Mouse (Mus musculus): ENCODE data around the gene Agbl2. TPM values are rescaled to one million over a fixed set of nuclear protein-coding genes. Genes with fewer than 3 reads are reported as not detected.
A peak's percentile ranks its signal among the peaks of the same experiment; 100 is the strongest.
"Not testable (repeated sequence)": the region's sequence is repeated elsewhere in the genome, so short reads cannot be mapped to it uniquely, and the experiment has no call there.

The Agbl2 gene
- total RNA-seq, 2 experiments from 2014 or later = 0.53 to 0.63 TPM

- no peak for DNase-seq (ENCODE audit: low spot score in 2 of 2)
These were observed 32.7 kb downstream of the Agbl2 start for GRCm38 (mm10) chr2:90815266-90815665.

- DNase-seq (ENCODE audit: low spot score in 2 of 2) = no peak
These were observed 33.6 kb downstream of the Agbl2 start for GRCm38 (mm10) chr2:90816144-90816543.

- DNase-seq (ENCODE audit: low spot score in 2 of 2) = peak; percentile 3 to 15
These were observed 36.2 kb downstream of the Agbl2 start for GRCm38 (mm10) chr2:90818710-90819109.

GRCm38 (mm10) chr2:90820894-90821293, 38.4 kb downstream of the Agbl2 start:
- no peak for DNase-seq (ENCODE audit: low spot score in 2 of 2)

GRCm38 (mm10) chr2:90822978-90823377, 40.5 kb downstream of the Agbl2 start:
- DNase-seq (ENCODE audit: low spot score in 2 of 2) = no peak

GRCm38 (mm10) chr2:90823781-90824180, 41.3 kb downstream of the Agbl2 start:
- DNase-seq (ENCODE audit: low spot score in 2 of 2) = peak; percentile 16 to 37

- DNase-seq (ENCODE audit: low spot score in 2 of 2) = not testable (repeated sequence)
These were observed 42.0 kb downstream of the Agbl2 start for GRCm38 (mm10) chr2:90824528-90824927.

- DNase-seq (ENCODE audit: low spot score in 2 of 2) = no peak
These were observed 43.1 kb downstream of the Agbl2 start for GRCm38 (mm10) chr2:90825515-90826172.

- no peak for DNase-seq (ENCODE audit: low spot score in 2 of 2)
These were observed 46.2 kb downstream of the Agbl2 start for GRCm38 (mm10) chr2:90828739-90829138.

- DNase-seq (ENCODE audit: low spot score in 2 of 2) = no peak
These were observed 51.0 kb downstream of the Agbl2 start for GRCm38 (mm10) chr2:90833502-90833901.

- DNase-seq (ENCODE audit: low spot score in 2 of 2) = no peak
These were observed 56.1 kb downstream of the Agbl2 start for GRCm38 (mm10) chr2:90838621-90839020.

- DNase-seq (ENCODE audit: low spot score in 2 of 2) = no peak
These were observed 61.1 kb downstream of the Agbl2 start for GRCm38 (mm10) chr2:90843666-90844065.

- DNase-seq (ENCODE audit: low spot score in 2 of 2) = no peak
These were observed 61.7 kb downstream of the Agbl2 start for GRCm38 (mm10) chr2:90844262-90844661.

GRCm38 (mm10) chr2:90845234-90845633, 62.7 kb downstream of the Agbl2 start:
- no peak for DNase-seq (ENCODE audit: low spot score in 2 of 2)

- no peak for DNase-seq (ENCODE audit: low spot score in 2 of 2)
These were observed 63.6 kb downstream of the Agbl2 start for GRCm38 (mm10) chr2:90846171-90846570.

- no peak for DNase-seq (ENCODE audit: low spot score in 2 of 2)
These were observed 64.0 kb downstream of the Agbl2 start for GRCm38 (mm10) chr2:90846597-90846954.

- DNase-seq (ENCODE audit: low spot score in 2 of 2) = peak; percentile 97 to 99
These were observed 64.6 kb downstream of the Agbl2 start, which contains the start of gene Mtch2 for GRCm38 (mm10) chr2:90846955-90847680. Mtch2 (plus strand) TSS chr2:90847155.

- DNase-seq (ENCODE audit: low spot score in 2 of 2) = no peak
These were observed 65.1 kb downstream of the Agbl2 start for GRCm38 (mm10) chr2:90847681-90848050.

GRCm38 (mm10) chr2:90848331-90848730, 65.8 kb downstream of the Agbl2 start:
- no peak for DNase-seq (ENCODE audit: low spot score in 2 of 2)

GRCm38 (mm10) chr2:90850401-90850800, 67.9 kb downstream of the Agbl2 start:
- no peak for DNase-seq (ENCODE audit: low spot score in 2 of 2)

GRCm38 (mm10) chr2:90861486-90861885, 79.0 kb downstream of the Agbl2 start:
- no peak for DNase-seq (ENCODE audit: low spot score in 2 of 2)

- no peak for DNase-seq (ENCODE audit: low spot score in 2 of 2)
These were observed 81.7 kb downstream of the Agbl2 start for GRCm38 (mm10) chr2:90864184-90864583.

GRCm38 (mm10) chr2:90866524-90866923, 84.0 kb downstream of the Agbl2 start:
- peak; percentile 92 to 95 for DNase-seq (ENCODE audit: low spot score in 2 of 2)

All from left cerebral cortex, adult 18-20 months (tissue).